8 mouse cellular contexts compared by ENCODE assay signal in the genomic region with DNA sequence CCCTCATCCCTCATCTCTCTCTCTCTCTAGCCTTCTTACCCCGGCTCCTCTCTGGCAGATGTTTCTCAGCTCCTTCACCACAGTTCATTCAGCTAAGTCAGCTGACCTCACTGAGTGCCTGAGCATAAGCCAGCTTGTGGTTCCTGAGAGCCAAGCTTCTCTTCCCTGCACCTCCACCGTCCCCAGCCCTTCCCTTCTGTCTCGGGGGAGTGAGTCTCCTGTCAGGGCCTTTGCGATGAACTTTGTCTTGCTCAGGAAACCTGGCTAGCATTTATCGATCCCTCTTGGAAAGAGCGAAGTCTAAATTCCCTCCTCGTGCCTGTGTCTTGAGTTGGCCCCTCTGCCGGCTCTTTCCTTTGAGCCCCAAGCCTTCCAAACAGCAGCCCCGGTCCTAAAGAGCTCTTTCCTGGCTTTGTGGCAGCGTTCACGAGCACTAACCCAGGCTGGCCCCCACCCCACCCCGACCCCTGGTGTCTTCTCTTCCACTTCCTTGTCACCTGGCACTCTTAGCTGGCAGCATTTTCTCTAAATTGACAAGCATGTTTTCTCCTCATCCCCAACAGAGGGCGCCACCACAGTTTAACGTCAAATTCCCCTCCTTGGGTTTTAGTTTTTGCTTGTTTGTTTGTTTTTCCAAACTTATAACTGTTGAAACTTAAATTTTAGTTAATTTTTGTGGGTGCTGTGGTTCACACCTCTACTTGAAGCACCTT. TPM values are rescaled to one million over a fixed set of nuclear protein-coding genes. Genes with fewer than 3 reads are reported as not detected.
DNase-seq lines count a peak whose midpoint lies in the region; ATAC-seq lines count a peak whose summit lies in the region.

No protein-coding gene starts in this region.

- DNase-seq in heart, adult 8-10 months (ENCODE audit: low spot score) = no peak
- DNase-seq in NIH3T3 (ENCODE audit: low read depth) = peak; percentile 59
- DNase-seq in induced T-regulatory cell, adult 2 months (ENCODE audit: low read depth) = peak; percentile 85
- peak; percentile 25 to 56 for DNase-seq in natural killer cell, adult 2 months (ENCODE audit: low spot score in 2 of 2)
- no peak for DNase-seq in Muller cell, postnatal 12 days (ENCODE audit: inconsistent ontology term)
- DNase-seq in urinary bladder, postnatal 4 days (ENCODE audit: low spot score in 2 of 2) = no peak

- H3K4me1 ChIP-seq in heart, embryonic 11.5 days (ENCODE audit: control insufficient read depth, insufficient read depth, low read length) = peaks cover 2% of the 10 kb centered on the region; the same call in 1 of the 2 replicates
- H3K4me1 ChIP-seq in forebrain, embryonic 15.5 days = peaks cover 8% of the 10 kb centered on the region

- H3K9ac ChIP-seq in heart, embryonic 11.5 days (ENCODE audit: low read depth, low read length) = no peak overlapping the region
- no peak overlapping the region for H3K9ac ChIP-seq in forebrain, embryonic 15.5 days (replicated peaks)

- H3K4me3 ChIP-seq in heart, embryonic 11.5 days (ENCODE audit: low read depth, low read length) = 0 out of 2 replicates have a peak overlapping the region, but pooled peaks have one; percentile 14
- no peak overlapping the region for H3K4me3 ChIP-seq in forebrain, embryonic 15.5 days

- WGBS in heart, embryonic 11.5 days (ENCODE audit: insufficient replicate concordance) = 37% methylated on average over 14 of the region's 14 CpGs
- whole genome bisulfite sequencing in forebrain, embryonic 15.5 days = 46% methylated on average over 14 of the region's 14 CpGs

- no peaks in the 10 kb centered on the region for H3K36me3 ChIP-seq in heart, embryonic 11.5 days (ENCODE audit: control insufficient read depth, insufficient read depth, low read length)
- no peaks in the 10 kb centered on the region for H3K36me3 ChIP-seq in forebrain, embryonic 15.5 days

- H3K27me3 ChIP-seq in heart, embryonic 11.5 days (ENCODE audit: control insufficient read depth, insufficient read depth, low read length) = no peaks in the 10 kb centered on the region
- H3K27me3 ChIP-seq in forebrain, embryonic 15.5 days = no peaks in the 10 kb centered on the region

- no peaks in the 10 kb centered on the region for H3K9me3 ChIP-seq in heart, embryonic 11.5 days (replicated peaks; ENCODE audit: control insufficient read depth, low read length)
- H3K9me3 ChIP-seq in forebrain, embryonic 15.5 days = no peaks in the 10 kb centered on the region

- H3K27ac ChIP-seq in heart, embryonic 11.5 days (ENCODE audit: low read depth, low read length) = no peak overlapping the region
- no peak overlapping the region for H3K27ac ChIP-seq in forebrain, embryonic 15.5 days (replicated peaks)

- ATAC-seq in heart, embryonic 11.5 days (replicated peaks; ENCODE audit: insufficient number of reproducible peaks, low FRiP score, low TSS enrichment) = no peak
- ATAC-seq in forebrain, embryonic 15.5 days (replicated peaks) = no peak

- peak overlapping the region; percentile 35; the same call in 1 of the 2 replicates for H3K4me2 ChIP-seq in heart, embryonic 11.5 days
- H3K4me2 ChIP-seq in forebrain, embryonic 15.5 days (replicated peaks) = no peak overlapping the region

RNA-seq across cellular contexts. Expression of gene 1810010H24Rik, which starts 10.7 kb away (rescaled TPM):
- 1.7 and 2.8 TPM in 2 replicates for polyA plus RNA-seq in heart, embryonic 11.5 days (2014; fragmentation: Nextera tagmentation; extraction: Ambion mirVana)
- 1 to 10 TPM; 1.7 to 2.7 (median 2.1) TPM for total RNA-seq in heart, adult 8-10 months (2022)
- polyA plus RNA-seq in forebrain, embryonic 15.5 days (2015; fragmentation: Nextera tagmentation; extraction: Ambion mirVana) = 4.0 and 5.7 TPM in 2 replicates

RNA-seq across cellular contexts. Expression of gene Kpna2, which starts 15.4 kb away (rescaled TPM):
- 342 and 382 TPM in 2 replicates for polyA plus RNA-seq in heart, embryonic 11.5 days (2014; fragmentation: Nextera tagmentation; extraction: Ambion mirVana)
- total RNA-seq in heart, adult 8-10 months (2022) = 10 to 100 TPM; 53.9 to 86.8 (median 74.8) TPM
- polyA plus RNA-seq in forebrain, embryonic 15.5 days (2015; fragmentation: Nextera tagmentation; extraction: Ambion mirVana) = 262 and 282 TPM in 2 replicates

Comparison
In these comparisons a context has a peak if more than half of its experiments do, and no peak if none do; other contexts are left out.
1. DNase-seq: peak in NIH3T3 (single experiment), induced T-regulatory cell, adult 2 months (single experiment) and natural killer cell, adult 2 months (2 of 2); none in heart, adult 8-10 months (single experiment), Muller cell, postnatal 12 days (single experiment) and urinary bladder, postnatal 4 days (0 of 2).